Mouse (Mus musculus): ENCODE results near the gene 9430015G10Rik.

GRCm38 (mm10) chr4:156128746-156129145 lies 19.0 kb downstream of the 9430015G10Rik start:
- TF ChIP-seq GATA1 (IDR thresholded peaks at IDR 0.05; ENCODE audit: borderline replicate concordance, low read length): no peak
- no peak for TF ChIP-seq FLI1 (IDR thresholded peaks at IDR 0.05; ENCODE audit: low read length)

Measured in megakaryocyte, embryonic 14.5 days (primary cell).